Mouse (Mus musculus): ENCODE results near the gene Ankrd40. TPM values are rescaled to one million over a fixed set of nuclear protein-coding genes. Genes with fewer than 3 reads are reported as not detected.

The Ankrd40 gene
- total RNA-seq, 2 experiments from 2014 or later, result 213 to 228 TPM

DNA sequence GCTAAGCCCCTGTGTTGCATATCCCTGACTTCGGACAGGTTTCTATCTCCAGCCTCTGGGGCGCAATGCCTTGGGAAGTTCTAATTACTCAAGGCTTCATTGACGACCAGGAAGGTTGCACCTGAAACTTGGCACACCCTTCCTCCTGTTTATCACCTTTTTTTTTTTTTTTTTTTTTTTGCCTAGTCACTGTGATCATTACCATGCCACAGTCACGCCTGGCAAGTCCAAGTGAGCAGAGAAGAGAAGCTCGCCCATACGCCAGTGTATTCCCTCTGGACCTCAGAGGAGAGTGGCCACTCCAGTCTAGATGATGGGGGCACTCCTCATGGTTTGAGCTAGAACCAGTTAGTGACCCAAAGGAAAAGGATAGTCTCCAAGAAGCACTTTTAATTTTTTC is 63.0 kb downstream of the Ankrd40 start:
- no peak for DNase-seq
- intact Hi-C loops (cut with DNase I), result no loop called here

Other genes starting within 250 kb of the Ankrd40 start
- 10 to 100 TPM; 67.4 to 81.0 TPM for gene Tob1, start 116.5 kb upstream of the Ankrd40 start, total RNA-seq (2021)
- 1 to 10 TPM; 2.0 to 2.2 TPM for gene Wfikkn2, start 82.0 kb upstream of the Ankrd40 start, total RNA-seq (2021)
- gene Gm21885, start 46.1 kb upstream of the Ankrd40 start, total RNA-seq (2021), result not detected
- 10 to 100 TPM; 44.2 to 48.1 TPM for gene Luc7l3, start 6.0 kb upstream of the Ankrd40 start, total RNA-seq (2021)
- 1 to 10 TPM; 2.8 TPM for gene Abcc3, start 65.0 kb downstream of the Ankrd40 start, total RNA-seq (2021)
- 10 to 100 TPM; 33.4 to 41.3 TPM for gene Cacna1g, start 146.2 kb downstream of the Ankrd40 start, total RNA-seq (2021)
- gene Spata20, start 158.2 kb downstream of the Ankrd40 start, total RNA-seq (2021), result 1 to 10 TPM in 1 of 2 experiments, under 1 TPM in 1; 0.31 to 1.2 TPM
- 10 to 100 TPM; 26.5 to 26.7 TPM for gene Epn3, start 172.0 kb downstream of the Ankrd40 start, total RNA-seq (2021)
- gene Mycbpap, start 193.7 kb downstream of the Ankrd40 start, total RNA-seq (2021), result 1 to 10 TPM; 3.9 to 4.9 TPM
- gene Rsad1, start 221.3 kb downstream of the Ankrd40 start, total RNA-seq (2021), result 10 to 100 TPM in 1 of 2 experiments, 1 to 10 TPM in 1; 9.8 to 10.2 TPM
- under 1 TPM; 0.74 TPM for gene Chad, start 237.0 kb downstream of the Ankrd40 start, total RNA-seq (2021)

Measured in heart, postnatal 10 days (tissue).